Mouse (Mus musculus) neural tube, embryonic 15.5 days (tissue): ENCODE data around the gene Jup. TPM values are rescaled to one million over a fixed set of nuclear protein-coding genes. Genes with fewer than 3 reads are reported as not detected.
"Not testable (repeated sequence)": the region's sequence is repeated elsewhere in the genome, so short reads cannot be mapped to it uniquely, and the experiment has no call there.

Experiments
- ATAC-seq: fragments of 200-750 bp; cut with Nextera tagmentation; 2 replicates; pipeline ENCODE4 v1.8.0; 2017; ENCODE audit warnings: mild to moderate bottlenecking, moderate TSS enrichment, moderate library complexity; ENCODE audit not compliant: low FRiP score
- H3K27ac ChIP-seq: fragments of 300-500 bp; sonication (generic); replicated peaks from 2 replicates; pipeline ENCODE4 v1.5.1; 2015; ENCODE audit warnings: mild to moderate bottlenecking, inconsistent platforms
- H3K27me3 ChIP-seq: fragments of 300-500 bp; sonication (generic); replicated peaks from 2 replicates; pipeline ENCODE4 v1.6.1; 2015; ENCODE audit warnings: inconsistent platforms
- H3K36me3 ChIP-seq: fragments of 300-500 bp; sonication (generic); 2 replicates; pipeline ENCODE4 v1.6.1; 2015; ENCODE audit warnings: inconsistent platforms
- H3K4me1 ChIP-seq: fragments of 300-500 bp; sonication (generic); 2 replicates; pipeline ENCODE4 v1.6.1; 2015; ENCODE audit warnings: inconsistent platforms
- H3K4me2 ChIP-seq: fragments of 300-500 bp; sonication (generic); 2 replicates; pipeline ENCODE4 v1.6.1; 2015; ENCODE audit warnings: inconsistent platforms, mild to moderate bottlenecking, moderate library complexity
- H3K4me3 ChIP-seq: fragments of 300-500 bp; sonication (generic); replicated peaks from 2 replicates; pipeline ENCODE4 v1.5.1; 2015; ENCODE audit warnings: mild to moderate bottlenecking, inconsistent platforms
- H3K9ac ChIP-seq: fragments of 300-500 bp; sonication (generic); replicated peaks from 2 replicates; pipeline ENCODE4 v1.6.1; 2015; ENCODE audit warnings: mild to moderate bottlenecking, inconsistent platforms
- H3K9me3 ChIP-seq: fragments of 300-500 bp; sonication (generic); replicated peaks from 2 replicates; pipeline ENCODE4 v1.6.1; 2016; ENCODE audit warnings: inconsistent platforms
- WGBS: fragments of 180-500 bp; shearing (Covaris S2); methylation state at CpG from one replicate; pipeline ENCODE4 v1.1.7; 2015; ENCODE audit warnings: mixed read lengths; 5-methylcytosine and 5-hydroxymethylcytosine counted together
- microRNA-seq: library from miRNA; unstranded; fragments of <30 nt; microRNA quantifications from one replicate; pipeline ENCODE4, GENCODE M21; 2017
- polyA plus RNA-seq: library from polyadenylated mRNA; unstranded; fragments of >200 nt; fragmentation: Nextera tagmentation; extraction: Ambion mirVana; gene quantifications from 2 replicates; pipeline ENCODE4 v1.2.1, GENCODE M21; 2015

Gene Jup
- polyA plus RNA-seq, 1 experiment from 2014 or later: 58.2 TPM

DNA sequence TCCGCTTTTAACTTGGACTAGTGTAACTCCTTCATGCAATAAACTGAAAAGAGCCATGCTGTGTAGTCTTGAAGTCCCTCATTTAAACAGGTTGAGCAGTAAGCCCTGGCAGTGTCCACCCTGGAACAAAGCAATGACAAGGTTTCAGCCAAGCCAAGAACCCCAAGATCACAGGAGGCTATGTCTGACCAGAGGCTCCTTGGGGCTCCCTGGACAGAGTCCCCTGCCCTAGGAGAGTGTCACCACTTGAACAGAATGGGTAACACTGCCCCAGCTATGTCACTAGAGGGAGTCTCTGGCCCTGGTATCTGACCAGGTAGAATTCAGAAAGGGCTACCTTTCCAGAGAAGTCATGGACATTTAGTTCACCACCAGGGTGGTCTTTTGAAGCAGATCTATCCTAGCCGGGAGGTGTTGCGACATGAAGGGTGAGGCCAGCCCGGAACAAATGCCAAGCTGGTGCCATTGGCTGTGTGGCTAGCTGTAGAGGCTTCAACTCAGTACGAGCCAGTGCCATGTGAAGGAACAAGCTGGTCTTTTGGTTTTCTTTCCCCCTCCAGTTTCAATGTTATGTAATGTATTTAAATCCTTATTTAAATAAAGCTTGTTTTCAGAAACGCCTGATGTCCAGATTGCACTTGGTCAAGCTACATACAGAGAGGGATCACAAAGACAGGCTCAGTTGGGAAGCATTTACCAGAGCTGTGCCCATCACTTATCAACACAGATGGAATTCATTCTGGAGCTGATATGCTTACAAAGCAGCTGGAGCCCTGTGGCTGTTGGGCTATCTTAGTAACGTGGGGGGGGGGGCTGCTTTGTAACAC lies 75.9 kb downstream of the Jup start:
- not testable (repeated sequence) for H3K9ac ChIP-seq, ATAC-seq, H3K4me2 ChIP-seq, H3K27ac ChIP-seq, H3K9me3 ChIP-seq, H3K27me3 ChIP-seq
- Histone ChIP-seq H3K36me3 (peaks cover 17% of the 10 kb centered on the region), H3K4me3 (0 out of 2 replicates have a peak overlapping the region, but pooled peaks have one; percentile 6), H3K4me1 (peaks cover 18% of the 10 kb centered on the region)
- WGBS: 86% methylated on average over 7 of the region's 7 CpGs

DNA sequence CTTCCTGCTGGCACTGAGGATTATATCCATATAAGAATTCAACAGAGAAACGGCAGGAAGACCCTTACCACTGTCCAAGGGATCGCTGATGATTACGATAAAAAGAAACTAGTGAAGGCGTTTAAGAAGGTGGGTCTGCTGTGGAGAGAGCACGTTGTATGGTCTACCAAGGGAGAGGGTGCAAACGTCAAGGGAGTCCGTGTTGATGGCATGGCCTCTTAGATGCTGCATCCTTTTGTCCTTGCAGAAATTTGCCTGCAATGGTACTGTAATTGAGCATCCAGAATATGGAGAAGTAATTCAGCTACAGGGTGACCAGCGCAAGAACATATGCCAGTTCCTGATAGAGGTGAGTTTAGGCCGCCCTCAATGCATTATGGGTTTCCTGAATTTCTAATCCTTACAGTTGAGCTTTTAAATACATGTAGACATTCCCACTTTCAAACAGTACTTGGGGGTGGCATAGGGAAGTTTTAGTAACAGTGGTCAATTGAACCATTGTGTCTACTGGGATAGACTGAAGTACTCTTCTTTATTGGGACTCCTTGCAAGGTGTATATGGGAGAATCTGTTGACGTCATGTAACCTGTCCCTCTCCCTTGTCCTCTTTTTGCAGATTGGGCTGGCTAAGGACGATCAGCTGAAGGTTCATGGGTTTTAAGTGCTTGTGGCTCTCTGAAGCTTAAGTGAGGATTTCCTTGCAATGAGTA lies 76.7 kb downstream of the Jup start:
- Histone ChIP-seq H3K9ac (peak overlapping the region; percentile 95), H3K4me1 (peaks cover 18% of the 10 kb centered on the region), H3K4me3 (peak overlapping the region; percentile 76), H3K4me2 (peak overlapping the region; percentile 79), H3K27ac (peak overlapping the region; percentile 99), H3K36me3 (peaks cover 17% of the 10 kb centered on the region)
- not testable (repeated sequence) for ATAC-seq, H3K27me3 ChIP-seq, H3K9me3 ChIP-seq
- WGBS: 18% methylated on average over 11 of the region's 11 CpGs

DNA sequence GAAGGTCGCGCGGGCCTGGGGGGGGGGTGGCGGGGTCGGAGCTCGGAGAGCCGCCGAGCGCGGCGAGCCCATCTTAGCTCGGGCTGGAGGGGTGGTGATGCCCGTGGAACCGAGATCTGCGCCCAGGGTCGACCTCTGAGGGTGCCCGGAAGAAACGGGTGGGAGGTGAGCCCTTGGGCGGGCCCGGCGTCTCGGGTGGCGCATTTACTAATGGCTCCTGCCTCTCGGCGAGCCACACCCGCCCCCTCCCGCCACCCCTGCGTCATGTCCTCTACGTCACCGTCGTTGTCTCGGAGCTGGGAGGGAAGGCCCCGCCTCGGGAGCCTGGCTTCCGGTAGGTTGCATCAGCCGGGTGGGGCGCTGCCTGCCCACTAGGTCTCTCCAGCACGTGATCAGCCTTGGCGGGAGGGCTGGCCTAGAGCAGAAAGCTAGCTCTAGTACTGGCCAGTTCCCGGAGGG lies 77.4 kb downstream of the Jup start:
- peak overlapping the region; percentile 76 for H3K4me3 ChIP-seq
- no peaks in the 10 kb centered on the region for H3K9me3 ChIP-seq
- peak overlapping the region; percentile 99 for H3K27ac ChIP-seq
- peak overlapping the region; percentile 95 for H3K9ac ChIP-seq
- H3K4me2 ChIP-seq: peak overlapping the region; percentile 79
- H3K27me3 ChIP-seq: no peaks in the 10 kb centered on the region
- ATAC-seq: peak; percentile 90
- H3K4me1 ChIP-seq: peaks cover 18% of the 10 kb centered on the region
- peaks cover 17% of the 10 kb centered on the region for H3K36me3 ChIP-seq
- WGBS: 3% methylated on average over 39 of the region's 40 CpGs

GRCm38 (mm10) chr11:100319492-100320171 lies 77.9 kb downstream of the Jup start, which contains the start of gene Eif1:
Eif1 (plus strand) TSS chr11:100319885.
- Histone ChIP-seq H3K4me3 (peak within 1 kb of the TSS; percentile 76), H3K9me3 (no peaks in the 10 kb centered on the region), H3K9ac (peak within 1 kb of the TSS; percentile 95), H3K4me1 (peaks cover 18% of the 10 kb centered on the region), H3K4me2 (peak within 1 kb of the TSS; percentile 79), H3K36me3 (peaks cover 17% of the 10 kb centered on the region), H3K27me3 (no peaks in the 10 kb centered on the region), H3K27ac (peak within 1 kb of the TSS; percentile 99)
- under 1% methylated on average over 55 of the region's 58 CpGs for WGBS
- peak; percentile 92 for ATAC-seq

Small RNA genes within 50 kb of the gene (microRNA-seq; reads per million reads assigned to microRNA genes)
- gene Gm27374: not detected

Other genes starting within 250 kb of the Jup start
- gene Krt19, start 249.1 kb downstream of the Jup start, polyA plus RNA-seq: 4.5 and 57.6 TPM in 2 replicates
- gene Krt9, start 204.5 kb downstream of the Jup start, polyA plus RNA-seq: 0.06 and 0.08 TPM in 2 replicates
- gene Krt14, start 190.2 kb downstream of the Jup start, polyA plus RNA-seq: 1.7 and 6.3 TPM in 2 replicates
- 0.27 TPM in 1 of 2 replicates, not detected in the other for gene Krt16, start 148.9 kb downstream of the Jup start, polyA plus RNA-seq
- gene Krt17, start 136.7 kb downstream of the Jup start, polyA plus RNA-seq: 0.73 and 63.9 TPM in 2 replicates
- not detected in 2 replicates for gene Krt42, start 127.9 kb downstream of the Jup start, polyA plus RNA-seq
- 1,270 and 1,336 TPM in 2 replicates for gene Eif1, start 77.9 kb downstream of the Jup start, polyA plus RNA-seq
- 0.75 TPM in 1 of 2 replicates, not detected in the other for gene Gast, start 63.4 kb downstream of the Jup start, polyA plus RNA-seq
- gene Hap1, start 41.6 kb downstream of the Jup start, polyA plus RNA-seq: 233 and 264 TPM in 2 replicates
- gene P3h4, start 17.1 kb upstream of the Jup start, polyA plus RNA-seq: 24.3 and 24.4 TPM in 2 replicates
- 29.8 and 38.9 TPM in 2 replicates for gene Fkbp10, start 17.9 kb upstream of the Jup start, polyA plus RNA-seq
- gene Nt5c3b, start 44.0 kb upstream of the Jup start, polyA plus RNA-seq: 118 and 121 TPM in 2 replicates
- gene Klhl10, start 44.2 kb upstream of the Jup start, polyA plus RNA-seq: 0.83 and 0.84 TPM in 2 replicates
- gene Klhl11, start 75.0 kb upstream of the Jup start, polyA plus RNA-seq: 9.1 and 10.1 TPM in 2 replicates
- gene Acly, start 130.2 kb upstream of the Jup start, polyA plus RNA-seq: 213 and 218 TPM in 2 replicates
- gene Ttc25, start 147.8 kb upstream of the Jup start, polyA plus RNA-seq: 1.2 and 2.1 TPM in 2 replicates
- gene Cnp, start 177.1 kb upstream of the Jup start, polyA plus RNA-seq: 62.0 and 74.6 TPM in 2 replicates
- gene Nkiras2, start 221.5 kb upstream of the Jup start, polyA plus RNA-seq: 90.1 and 96.3 TPM in 2 replicates
- gene Dnajc7, start 222.4 kb upstream of the Jup start, polyA plus RNA-seq: 287 and 298 TPM in 2 replicates